In genomic region chr1:172027010-172027808, GRCm38 (mm10) we compare ENCODE assay signal across 9 mouse cellular contexts. TPM values are rescaled to one million over a fixed set of nuclear protein-coding genes. Genes with fewer than 3 reads are reported as not detected.
DNase-seq lines count a peak whose midpoint lies in the region; ATAC-seq and TF ChIP-seq lines count a peak whose summit lies in the region.
"Had no signal": no experiment of that assay in that cellular context is flagged by ENCODE, and none has a peak within 500 bp of the region (broad histone marks: within the 10 kb centered on the region; RNA-seq: fewer than 3 reads in every experiment).

No protein-coding gene starts in this region.

- peak overlapping the region; percentile 91 for H3K9ac ChIP-seq in ES-E14 (ENCODE audit: insufficient read depth, low read depth, low read length, poor library complexity, severe bottlenecking)

- ATAC-seq in neutrophil, adult 5-6 weeks (ENCODE audit: extremely low read depth, insufficient number of reproducible peaks, low FRiP score, poor library complexity, severe bottlenecking): peak; percentile 57

- H3K27ac ChIP-seq in ES-E14 (ENCODE audit: insufficient read depth, low read depth, low read length, poor library complexity, severe bottlenecking): no peak overlapping the region
- peak overlapping the region; percentile 89 for H3K27ac ChIP-seq in layer of hippocampus, adult 2 months

- WGBS in lung, adult 2 months: 2% methylated on average over 49 of the region's 54 CpGs

- 0 out of 2 replicates have a peak, but pooled peaks have one; percentile 3 for TF ChIP-seq CTCF in layer of hippocampus, adult 2 months (conservative IDR thresholded peaks at IDR 0.05)
- TF ChIP-seq CTCF in lung, adult 2 months (IDR thresholded peaks at IDR 0.05; ENCODE audit: insufficient read depth, low read length): no peak

- H3K36me3 ChIP-seq in ES-E14 (ENCODE audit: control insufficient read depth, insufficient read depth, low read length, poor library complexity, severe bottlenecking): peaks cover 2% of the 10 kb centered on the region; the same call in 1 of the 2 replicates

- H3K4me3 ChIP-seq in ES-E14 (ENCODE audit: insufficient read depth in 1 of 2, low read depth in 1 of 2, low read length in 2 of 2, poor library complexity in 1 of 2, severe bottlenecking in 1 of 2): peak overlapping the region; percentile 91 to 96
- H3K4me3 ChIP-seq in layer of hippocampus, adult 2 months: peak overlapping the region; percentile 75
- peak overlapping the region; percentile 91 for H3K4me3 ChIP-seq in lung, adult 2 months (replicated peaks; ENCODE audit: extremely low read depth, low read depth, low read length)

- TF ChIP-seq POLR2A in lung, adult 2 months (IDR thresholded peaks at IDR 0.05; ENCODE audit: borderline replicate concordance, extremely low read depth, low read depth, low read length): peak; percentile 18; the same call in 1 of the 2 replicates

- peak; percentile 69 for DNase-seq in ES-E14 (ENCODE audit: low read depth, low spot score)
- peak; percentile 91 for DNase-seq in cerebellum, adult 11-12 months
- DNase-seq in forelimb bud, embryonic 11.5 days (ENCODE audit: low read depth, low spot score): peak; percentile 88
- peak; percentile 94 for DNase-seq in heart, postnatal 4 days
- DNase-seq in layer of hippocampus, adult 2 months (ENCODE audit: low spot score in 2 of 2): peak; percentile 52 to 89
- DNase-seq in lung, adult 2 months: peak; percentile 81
- peak; percentile 83 for DNase-seq in testis, postnatal 14 days (ENCODE audit: low spot score)

- H3K9me3 ChIP-seq in ES-E14 (ENCODE audit: control insufficient read depth, insufficient read depth, low read depth, low read length): no peaks in the 10 kb centered on the region

- in situ Hi-C loops in ES-E14 (cut with MboI; ENCODE audit: low sequenced_read_pairs in 2 of 2, unreplicated experiment in 2 of 2): no loop called here

- H3K4me1 ChIP-seq in ES-E14 (ENCODE audit: control insufficient read depth in 2 of 2, insufficient read depth in 2 of 2, low read length in 2 of 2, poor library complexity in 1 of 2): peaks cover 2 to 40% of the 10 kb centered on the region in 2 experiments; a peak in 3 of 4 replicates
- 0 out of 2 replicates have a peak, but pooled peaks cover 4% of the 10 kb centered on the region for H3K4me1 ChIP-seq in lung, adult 2 months (ENCODE audit: control insufficient read depth, insufficient read depth, low read length)

TF ChIP-seq in ES-E14, 5 proteins besides CTCF, POLR2A, EP300 and RAD21:
- TF ChIP-seq CHD2 (IDR thresholded peaks at IDR 0.05; ENCODE audit: low read depth, low read length) (no peak), HCFC1 (IDR thresholded peaks at IDR 0.05; ENCODE audit: borderline replicate concordance, insufficient read depth, low read length) (peak; percentile 29; the same call in 1 of the 2 replicates)

RNA-seq across cellular contexts. Expression of gene Vangl2, which starts 1.0 kb away (rescaled TPM):
- 25.3 and 46.0 TPM in 2 replicates for total RNA-seq in ES-E14 (2012; rRNA removed)
- total RNA-seq in heart, postnatal 4 days (2021): 10 to 100 TPM; 12.3 to 12.4 TPM
- 10 to 100 TPM; 15.0 to 18.2 TPM for total RNA-seq in layer of hippocampus, adult 2 months (2021)
- polyA plus RNA-seq in lung, adult 2 months (2012; rRNA removed): 4.4 and 9.6 TPM in 2 replicates
- total RNA-seq in neutrophil, adult 5-6 weeks (2017): 2.0 and 2.3 TPM in 2 replicates

RNA-seq across cellular contexts. Expression of gene Nhlh1, which starts 30.2 kb away (rescaled TPM):
- total RNA-seq in ES-E14 (2012; rRNA removed): not detected in 2 replicates
- not detected for total RNA-seq in heart, postnatal 4 days (2021)
- total RNA-seq in layer of hippocampus, adult 2 months (2021): 1 to 10 TPM in 1 of 2 experiments, under 1 TPM in 1; 0.79 to 1.2 TPM
- polyA plus RNA-seq in lung, adult 2 months (2012; rRNA removed): 0.05 TPM in 1 of 2 replicates, not detected in the other
- total RNA-seq in neutrophil, adult 5-6 weeks (2017): not detected in 2 replicates
- polyA plus RNA-seq: gonadal fat pad, adult 2 months had no signal

RNA-seq across cellular contexts. Expression of gene Copa, which starts 55.1 kb away (rescaled TPM):
- total RNA-seq in ES-E14 (2012; rRNA removed): 64.7 and 91.5 TPM in 2 replicates
- 100 to 1,000 TPM; 160 to 167 TPM for total RNA-seq in heart, postnatal 4 days (2021)
- 100 to 1,000 TPM; 146 to 147 TPM for total RNA-seq in layer of hippocampus, adult 2 months (2021)
- 31.5 and 53.1 TPM in 2 replicates for polyA plus RNA-seq in lung, adult 2 months (2012; rRNA removed)
- 148 and 152 TPM in 2 replicates for total RNA-seq in neutrophil, adult 5-6 weeks (2017)

RNA-seq across cellular contexts. Expression of gene Ncstn, which starts 55.4 kb away (rescaled TPM):
- 40.5 and 59.6 TPM in 2 replicates for total RNA-seq in ES-E14 (2012; rRNA removed)
- total RNA-seq in heart, postnatal 4 days (2021): 10 to 100 TPM; 65.6 to 67.4 TPM
- 10 to 100 TPM; 58.1 to 63.3 TPM for total RNA-seq in layer of hippocampus, adult 2 months (2021)
- polyA plus RNA-seq in lung, adult 2 months (2012; rRNA removed): 80.1 and 95.0 TPM in 2 replicates
- 59.1 and 61.8 TPM in 2 replicates for total RNA-seq in neutrophil, adult 5-6 weeks (2017)
